Mouse (Mus musculus): ENCODE measurements around the gene Pax8. TPM values are rescaled to one million over a fixed set of nuclear protein-coding genes. Genes with fewer than 3 reads are reported as not detected.

Pax8 gene
- polyA plus RNA-seq, 1 experiment from 2014 or later, result 6.8 TPM

Other genes starting within 250 kb of the Pax8 start
- not detected in 2 replicates for gene Il1f5, start 198.6 kb downstream of the Pax8 start, polyA plus RNA-seq (2016; fragmentation: Nextera tagmentation; extraction: Ambion mirVana)
- not detected in 2 replicates for gene Il1f10, start 184.4 kb downstream of the Pax8 start, polyA plus RNA-seq (2016; fragmentation: Nextera tagmentation; extraction: Ambion mirVana)
- not detected in 2 replicates for gene Il1rn, start 138.7 kb downstream of the Pax8 start, polyA plus RNA-seq (2016; fragmentation: Nextera tagmentation; extraction: Ambion mirVana)
- 0.46 and 1.1 TPM in 2 replicates for gene Psd4, start 108.0 kb downstream of the Pax8 start, polyA plus RNA-seq (2016; fragmentation: Nextera tagmentation; extraction: Ambion mirVana)